Mouse (Mus musculus): ENCODE results near the gene Ilf3.

The Ilf3 gene

DNA sequence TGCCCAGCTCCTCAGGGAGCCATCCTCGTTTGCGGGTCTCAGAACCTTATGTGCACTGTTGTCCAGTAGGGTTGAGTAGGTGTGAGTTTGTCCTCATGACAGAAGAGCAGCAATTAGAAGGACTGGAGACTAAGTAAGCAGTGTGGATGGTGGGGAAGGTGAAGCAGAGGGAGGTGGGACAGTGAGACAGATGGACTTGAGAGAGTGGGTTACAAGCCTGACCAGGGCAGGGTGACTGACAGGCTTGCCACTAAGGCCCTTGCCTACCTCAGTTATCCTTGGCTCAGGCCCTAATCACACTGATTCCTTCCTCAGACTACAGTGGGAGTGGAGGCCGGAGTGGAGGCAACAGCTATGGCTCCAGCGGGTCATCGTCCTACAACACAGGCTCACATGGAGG is 36.1 kb downstream of the Ilf3 start:
- no peak for DNase-seq (ENCODE audit: low spot score)

DNA sequence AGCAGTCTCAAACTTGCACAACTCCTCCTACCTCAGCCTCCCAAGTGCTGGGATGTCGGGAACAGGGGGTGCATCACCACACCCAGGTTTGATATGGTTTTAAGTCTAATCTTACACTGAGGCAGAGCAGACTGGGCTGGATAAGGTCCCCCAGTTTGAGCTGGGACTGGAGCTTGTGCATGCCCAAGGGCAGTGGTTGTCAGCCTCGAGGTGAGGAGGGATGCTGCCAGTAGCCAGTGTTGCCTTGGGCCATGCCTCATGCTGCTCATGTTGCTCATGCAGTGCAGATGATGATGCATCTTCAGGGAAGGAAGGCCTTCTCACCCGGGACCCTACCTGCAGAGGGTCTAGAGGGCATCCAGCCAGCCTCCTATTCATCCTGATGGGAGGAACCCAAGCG is 37.9 kb downstream of the Ilf3 start:
- no peak for DNase-seq (ENCODE audit: low spot score)

DNA sequence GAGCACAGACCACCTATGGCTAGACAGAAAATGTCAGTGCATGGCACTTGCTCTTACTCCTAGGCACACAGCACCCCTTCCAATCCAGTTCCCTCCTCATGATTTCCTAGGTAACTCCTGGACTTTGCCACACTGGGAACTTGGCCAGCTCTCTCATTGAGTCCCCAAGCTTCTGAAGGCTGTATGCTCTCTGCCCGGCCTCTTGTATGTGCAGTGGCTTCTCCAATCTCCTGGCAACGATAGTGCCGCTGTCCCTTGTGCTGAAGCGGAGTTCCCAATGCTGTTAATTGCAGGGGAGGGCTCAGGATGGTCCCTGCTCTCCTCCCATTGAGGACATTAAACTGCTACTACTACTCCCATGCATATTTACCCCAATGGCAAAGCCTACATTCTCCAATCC is 40.3 kb downstream of the Ilf3 start:
- DNase-seq (ENCODE audit: low spot score), result no peak

DNA sequence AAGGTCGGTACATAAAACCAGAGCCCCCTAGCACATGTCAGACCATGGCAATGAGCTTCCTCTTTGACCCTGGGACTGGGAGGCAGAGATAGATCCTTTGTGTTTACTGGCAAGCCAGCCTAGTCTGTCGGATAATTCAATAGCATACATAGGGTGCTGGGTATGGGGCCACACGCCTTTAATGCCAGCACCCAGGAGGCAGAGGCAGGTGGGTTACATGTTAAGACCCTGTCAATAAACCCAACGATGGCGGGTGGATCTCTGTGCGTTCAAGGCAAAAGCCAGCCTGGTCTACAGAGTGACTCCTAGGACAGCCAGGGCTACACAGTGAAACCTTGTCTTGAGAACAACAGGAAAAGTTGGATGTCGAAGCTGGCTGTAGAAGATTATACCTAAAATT is 41.0 kb downstream of the Ilf3 start:
- no peak for DNase-seq (ENCODE audit: low spot score)

DNA sequence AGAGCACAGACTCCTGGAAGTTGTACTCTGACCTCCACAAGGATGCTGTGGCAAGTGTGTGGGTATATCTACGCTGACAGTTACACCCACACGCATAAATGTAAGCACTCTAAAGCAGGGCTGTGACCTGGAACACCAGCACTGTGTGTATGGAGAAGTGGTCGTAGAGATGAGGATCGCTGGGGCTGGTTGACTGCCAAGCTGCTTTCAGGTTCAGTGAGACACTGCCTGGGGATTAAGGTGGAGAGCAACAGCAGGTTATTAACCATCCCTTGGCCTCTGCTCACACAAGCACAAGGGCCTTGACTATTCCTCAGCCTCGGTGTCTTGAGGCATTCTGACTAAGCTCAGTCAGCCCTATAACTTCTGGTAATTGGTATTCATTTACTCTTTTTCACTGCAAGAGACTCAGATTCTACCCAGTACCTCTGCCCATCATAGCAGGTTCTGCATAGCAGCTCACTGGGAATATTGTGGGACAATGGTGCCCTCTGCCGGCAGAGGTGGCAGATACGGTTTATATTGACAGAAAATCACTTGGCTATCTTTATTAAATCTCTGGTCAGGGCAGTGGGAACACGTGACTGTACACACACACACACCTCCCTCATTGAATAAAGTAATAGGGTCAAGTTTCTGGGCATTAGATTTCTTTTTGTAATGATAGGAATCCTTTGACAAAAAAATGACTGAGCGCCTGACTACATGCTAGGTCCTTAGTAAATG is 42.1 kb downstream of the Ilf3 start:
- peak; percentile 83 for DNase-seq (ENCODE audit: low spot score)

DNA sequence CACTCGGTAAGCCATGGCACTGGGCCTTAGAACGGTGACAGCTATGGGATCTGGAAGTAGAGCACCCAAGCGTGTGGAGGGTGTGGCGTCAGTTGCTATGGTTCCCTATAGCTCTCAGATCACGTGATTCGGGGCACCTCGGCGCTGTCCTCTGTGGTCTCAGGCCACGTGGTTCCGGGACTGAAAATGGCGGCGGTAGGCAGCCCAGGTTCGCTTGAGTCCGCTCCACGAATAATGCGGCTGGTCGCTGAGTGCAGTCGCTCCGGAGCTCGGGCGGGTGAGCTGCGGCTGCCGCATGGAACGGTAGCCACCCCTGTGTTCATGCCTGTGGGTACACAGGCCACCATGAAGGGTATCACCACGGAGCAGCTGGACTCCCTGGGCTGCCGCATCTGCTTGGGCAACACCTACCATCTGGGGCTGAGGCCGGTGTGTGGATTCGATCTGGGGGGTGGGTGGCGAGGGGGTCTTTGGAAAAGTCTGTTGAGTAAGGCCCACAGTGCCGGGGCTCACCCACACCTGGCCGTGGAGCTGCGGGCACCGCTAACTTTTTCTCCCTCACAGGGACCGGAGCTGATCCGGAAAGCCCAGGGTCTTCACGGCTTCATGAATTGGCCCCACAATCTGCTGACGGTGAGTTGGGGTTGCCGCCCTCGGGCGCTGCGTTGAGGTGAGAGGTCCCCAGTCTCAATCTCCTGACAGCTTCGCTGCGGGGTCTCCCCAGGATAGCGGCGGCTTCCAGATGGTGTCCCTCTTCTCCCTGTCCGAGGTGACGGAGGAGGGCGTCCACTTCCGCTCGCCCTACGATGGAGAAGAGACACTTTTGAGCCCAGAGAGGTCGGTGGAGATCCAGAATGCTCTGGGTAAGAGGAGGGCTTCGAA is 44.2 kb downstream of the Ilf3 start, which contains the start of gene Qtrt1:
TSS of gene Qtrt1 (plus strand) at position 169 of the 882 bp plus-strand sequence.
- DNase-seq (ENCODE audit: low spot score), result peak; percentile 87

DNA sequence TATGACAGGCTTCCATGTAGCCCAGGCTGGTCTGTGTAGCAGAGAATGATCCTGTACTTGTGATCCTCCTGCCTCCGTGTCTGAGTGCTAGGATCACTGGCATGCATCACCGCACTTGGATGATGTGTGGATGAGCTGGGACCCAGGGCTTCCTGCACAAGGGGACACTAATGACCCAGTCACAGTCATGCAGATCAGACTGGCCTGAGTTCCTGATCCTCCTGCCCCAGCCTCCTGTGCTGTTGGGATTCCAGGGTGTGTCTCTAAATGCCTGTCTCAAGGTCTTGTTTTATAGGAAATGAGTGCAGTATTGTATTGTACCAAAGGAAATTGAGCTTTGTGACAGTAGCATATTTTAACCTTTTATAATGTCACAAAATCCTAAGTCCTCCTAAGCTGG is 50.2 kb downstream of the Ilf3 start:
- no peak for DNase-seq (ENCODE audit: low spot score)

DNA sequence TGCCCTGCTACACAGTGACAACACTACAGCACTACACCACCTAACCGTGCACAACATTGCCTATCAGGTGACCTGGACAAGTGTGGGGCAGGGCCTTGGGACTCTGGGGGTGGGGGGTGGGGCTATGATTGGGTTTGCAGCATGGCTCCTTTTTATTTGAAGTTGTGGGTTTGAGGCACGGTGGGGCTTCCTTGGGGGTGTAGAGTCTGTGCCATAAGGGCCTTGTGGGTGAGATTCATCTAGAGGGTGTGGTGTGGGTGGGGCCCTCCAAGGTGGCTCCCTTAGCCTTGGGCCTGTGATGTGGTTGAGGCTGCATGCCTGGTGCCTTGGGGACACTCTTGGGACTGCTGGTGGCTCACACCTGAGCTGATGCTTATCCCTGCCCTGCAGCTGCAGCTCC is 52.0 kb downstream of the Ilf3 start:
- no peak for DNase-seq (ENCODE audit: low spot score)

DNA sequence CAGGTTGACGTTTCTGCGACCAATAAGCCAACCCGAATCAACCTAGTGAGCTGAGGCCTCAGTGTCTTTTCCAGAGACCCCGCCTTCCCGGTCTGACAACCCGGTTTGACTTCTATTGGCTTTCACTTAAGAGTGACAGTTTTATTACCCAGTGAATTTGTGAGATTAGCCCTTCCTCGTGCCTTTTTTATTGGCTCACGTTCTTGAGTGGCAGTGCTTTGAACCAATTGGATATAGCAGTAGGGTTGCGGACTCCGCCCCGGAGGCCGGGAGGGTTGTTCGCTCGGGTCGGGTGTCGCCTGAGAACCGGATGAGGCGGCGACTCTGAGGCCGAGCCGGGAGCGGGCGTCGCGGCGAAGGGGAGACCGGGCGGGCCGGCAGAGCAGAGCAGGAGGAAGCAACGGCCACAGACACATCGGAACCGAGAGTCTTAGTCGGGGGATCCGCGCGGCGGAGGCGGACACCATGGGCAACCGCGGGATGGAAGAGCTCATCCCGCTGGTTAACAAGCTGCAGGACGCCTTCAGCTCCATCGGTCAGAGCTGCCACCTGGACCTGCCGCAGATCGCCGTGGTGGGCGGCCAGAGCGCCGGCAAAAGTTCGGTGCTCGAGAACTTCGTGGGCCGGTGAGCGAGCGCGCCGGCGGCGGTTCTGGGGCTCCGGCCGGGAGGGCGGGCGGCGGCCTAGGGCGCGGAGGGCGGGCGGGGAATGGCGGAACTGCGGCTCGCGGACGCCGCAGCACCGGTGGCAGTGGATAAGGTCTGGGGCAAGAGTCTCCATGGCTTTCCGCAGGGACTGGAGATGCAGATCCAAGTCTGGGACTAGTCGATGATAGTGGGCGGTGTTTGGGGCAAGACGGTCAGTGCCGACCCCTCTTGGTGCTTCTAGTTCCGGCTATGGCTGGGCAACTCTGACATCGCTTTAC is 57.2 kb downstream of the Ilf3 start, which contains the start of gene Dnm2:
TSS of gene Dnm2 (plus strand) at position 278 of the 925 bp plus-strand sequence.
- peak; percentile 96 for DNase-seq (ENCODE audit: low spot score)

DNA sequence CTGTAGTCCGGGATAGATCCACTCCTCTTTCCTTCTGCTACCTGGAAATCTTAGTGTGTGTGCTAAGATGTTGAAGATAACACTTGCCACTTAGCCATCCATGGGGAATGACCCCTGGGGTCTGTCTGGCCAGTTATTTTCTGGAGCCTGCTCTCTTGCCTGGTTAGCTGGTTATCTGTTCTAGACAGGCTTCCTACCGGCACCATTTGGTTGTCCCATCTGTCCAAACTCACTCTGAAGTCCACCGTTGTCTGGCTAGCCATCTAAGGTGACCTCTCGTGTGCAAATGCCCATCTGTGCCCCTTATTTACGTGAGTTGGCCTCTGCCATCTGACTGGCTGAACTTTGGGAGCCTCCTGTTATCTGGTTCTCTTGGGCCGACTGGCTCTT is 57.9 kb downstream of the Ilf3 start:
- no peak for DNase-seq (ENCODE audit: low spot score)

DNA sequence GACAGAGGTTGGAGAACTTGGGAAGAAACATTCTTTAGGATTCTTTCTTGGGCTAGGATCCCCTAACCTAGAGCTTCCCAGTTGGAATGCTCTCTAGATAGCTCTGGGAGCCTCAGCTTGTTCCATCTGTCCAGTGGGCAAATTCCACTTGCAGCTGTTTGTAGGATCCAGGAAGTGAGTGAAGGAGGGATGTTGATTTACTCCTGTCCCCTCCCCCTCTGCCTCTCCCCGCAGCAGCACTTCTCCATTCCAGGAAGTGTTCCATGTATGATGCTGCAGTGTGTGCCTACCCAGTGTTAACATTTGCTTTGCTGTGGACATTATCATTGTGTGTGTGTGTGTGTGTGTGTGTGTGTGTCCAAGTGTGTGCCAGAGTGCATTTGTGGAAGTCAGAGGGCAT is 58.3 kb downstream of the Ilf3 start:
- DNase-seq (ENCODE audit: low spot score), result peak; percentile 45

DNA sequence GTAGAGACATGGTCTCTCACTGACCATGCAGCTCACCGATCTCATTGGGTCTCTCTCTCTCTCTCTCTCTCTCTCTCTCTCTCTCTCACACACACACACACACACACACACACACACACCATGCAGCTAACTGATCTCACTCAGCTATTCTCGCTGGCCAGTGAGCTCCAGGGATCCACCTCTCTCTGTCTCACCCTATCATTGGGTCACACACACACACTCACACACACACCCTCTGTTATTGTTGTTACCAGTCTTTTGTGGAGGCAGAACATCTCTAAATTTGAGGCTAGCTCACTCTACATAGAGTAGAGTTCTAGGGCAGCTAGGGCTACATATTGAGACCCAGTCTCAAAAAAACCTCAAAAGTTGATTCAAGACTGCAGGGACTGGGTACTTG is 58.9 kb downstream of the Ilf3 start:
- no peak for DNase-seq (ENCODE audit: low spot score)

DNA sequence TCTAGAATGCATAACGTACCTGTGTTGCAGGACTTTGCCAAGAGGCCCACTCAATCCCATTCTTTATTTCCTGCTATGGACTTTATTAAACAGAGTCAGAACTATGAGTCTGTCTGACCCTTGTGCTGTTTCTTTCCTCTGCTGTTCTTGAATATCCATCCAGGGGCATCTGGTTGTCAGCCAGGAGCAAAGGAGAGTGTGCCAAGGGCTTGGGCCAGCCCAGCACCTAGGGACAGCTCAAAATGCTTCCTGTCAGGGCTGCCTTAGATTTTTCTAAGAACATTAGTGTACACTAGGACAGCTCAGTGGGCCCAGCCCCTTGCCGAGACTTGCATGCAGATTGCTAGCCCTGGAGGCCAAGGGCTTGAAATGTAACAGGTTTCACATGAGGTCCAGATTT is 60.1 kb downstream of the Ilf3 start:
- no peak for DNase-seq (ENCODE audit: low spot score)

DNA sequence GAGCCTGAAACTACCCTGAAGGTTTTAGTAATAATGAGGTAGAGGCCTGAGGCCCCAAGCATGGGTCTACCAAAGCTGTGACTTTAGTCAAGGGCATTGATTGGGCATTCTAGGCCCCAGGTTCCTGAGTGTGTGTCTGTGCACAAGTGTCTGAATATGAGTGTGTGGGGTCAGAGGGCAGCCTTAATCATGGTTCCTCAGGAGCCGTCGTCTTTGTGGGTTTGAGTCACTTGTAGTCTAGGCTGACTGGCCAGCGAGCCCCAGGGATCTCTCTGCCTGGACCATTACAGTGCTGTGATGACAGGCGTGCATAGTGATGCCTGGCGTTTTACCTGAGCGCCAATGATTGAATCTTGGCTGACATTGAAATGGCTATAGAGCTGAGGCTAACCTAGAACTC is 60.5 kb downstream of the Ilf3 start:
- DNase-seq (ENCODE audit: low spot score), result no peak

DNA sequence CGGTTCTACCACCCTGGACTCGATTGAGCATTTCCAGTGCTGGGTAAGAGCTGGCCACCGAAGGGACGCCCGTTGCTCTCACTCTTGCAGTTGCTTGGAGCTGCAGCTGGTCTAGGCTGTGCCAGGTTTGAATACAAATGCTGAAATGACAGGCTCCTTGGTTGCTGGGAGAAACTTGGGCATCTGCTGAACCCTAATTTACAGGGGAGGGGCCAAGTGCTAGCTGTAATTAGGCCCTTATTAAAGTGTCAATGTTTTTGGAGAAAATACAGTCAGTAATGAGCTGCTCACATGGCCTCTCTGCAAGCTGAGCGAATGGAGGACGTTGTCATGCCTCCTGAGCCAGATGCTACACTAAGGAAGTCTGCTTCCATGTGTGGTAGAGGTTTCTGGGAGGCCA is 63.1 kb downstream of the Ilf3 start:
- DNase-seq (ENCODE audit: low spot score), result no peak

DNA sequence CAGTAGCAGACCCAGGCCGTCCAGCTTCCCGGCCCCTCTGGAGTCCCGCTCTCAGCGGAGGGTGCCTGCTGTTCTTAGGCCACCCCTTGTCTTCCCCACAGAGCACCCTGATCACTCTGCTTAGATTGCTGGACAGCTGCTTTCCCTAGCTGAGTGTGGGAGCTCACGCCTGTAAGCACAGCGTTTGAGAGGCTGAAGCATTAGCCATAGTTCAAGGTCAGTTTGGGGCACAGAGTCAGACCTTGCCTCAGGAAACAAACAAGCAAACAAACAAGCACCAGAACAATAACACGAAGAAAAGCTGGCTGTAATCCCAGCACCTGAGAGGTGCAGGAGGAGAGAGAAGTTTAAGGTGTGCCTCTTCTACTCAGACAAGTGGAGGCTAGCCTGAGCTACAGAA is 64.4 kb downstream of the Ilf3 start:
- no peak for DNase-seq (ENCODE audit: low spot score)

DNA sequence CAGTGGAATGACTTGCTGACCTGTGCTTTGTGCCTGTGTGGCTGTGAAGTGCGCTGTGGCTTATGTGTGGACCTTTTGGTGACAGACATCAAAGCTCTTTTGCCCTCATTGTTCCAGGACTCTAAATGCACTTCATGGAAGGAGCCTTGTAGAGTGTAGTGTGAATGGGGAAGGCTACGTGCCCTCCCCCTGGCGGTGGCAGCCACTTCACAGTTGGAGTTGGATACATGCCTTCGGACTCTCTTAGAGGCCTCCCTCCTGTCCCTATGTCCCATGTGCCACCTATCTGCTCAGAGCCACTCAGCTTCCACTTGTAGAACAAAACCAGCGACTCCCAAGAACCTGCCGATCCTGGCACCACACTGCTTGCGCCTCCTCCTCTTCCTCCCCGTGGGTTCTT is 66.1 kb downstream of the Ilf3 start:
- DNase-seq (ENCODE audit: low spot score), result no peak

DNA sequence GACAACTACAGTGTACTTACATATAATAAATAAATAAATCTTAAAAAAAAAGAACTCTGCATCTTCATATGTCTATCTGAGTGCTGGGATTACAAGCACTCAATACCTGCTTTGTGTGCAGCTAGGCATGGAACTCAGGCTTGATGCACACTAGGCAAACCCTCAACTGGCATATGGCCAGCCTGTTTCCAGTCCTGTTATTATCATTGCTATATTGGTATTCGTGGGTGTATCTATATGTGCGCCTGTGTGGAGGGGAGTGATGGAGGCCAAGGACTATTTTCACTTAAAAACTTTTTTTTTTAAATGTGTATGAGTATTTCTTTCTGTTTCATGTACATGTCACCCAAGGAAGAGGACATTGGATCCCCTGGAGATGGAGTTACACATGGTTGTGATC is 66.7 kb downstream of the Ilf3 start:
- DNase-seq (ENCODE audit: low spot score), result no peak

DNA sequence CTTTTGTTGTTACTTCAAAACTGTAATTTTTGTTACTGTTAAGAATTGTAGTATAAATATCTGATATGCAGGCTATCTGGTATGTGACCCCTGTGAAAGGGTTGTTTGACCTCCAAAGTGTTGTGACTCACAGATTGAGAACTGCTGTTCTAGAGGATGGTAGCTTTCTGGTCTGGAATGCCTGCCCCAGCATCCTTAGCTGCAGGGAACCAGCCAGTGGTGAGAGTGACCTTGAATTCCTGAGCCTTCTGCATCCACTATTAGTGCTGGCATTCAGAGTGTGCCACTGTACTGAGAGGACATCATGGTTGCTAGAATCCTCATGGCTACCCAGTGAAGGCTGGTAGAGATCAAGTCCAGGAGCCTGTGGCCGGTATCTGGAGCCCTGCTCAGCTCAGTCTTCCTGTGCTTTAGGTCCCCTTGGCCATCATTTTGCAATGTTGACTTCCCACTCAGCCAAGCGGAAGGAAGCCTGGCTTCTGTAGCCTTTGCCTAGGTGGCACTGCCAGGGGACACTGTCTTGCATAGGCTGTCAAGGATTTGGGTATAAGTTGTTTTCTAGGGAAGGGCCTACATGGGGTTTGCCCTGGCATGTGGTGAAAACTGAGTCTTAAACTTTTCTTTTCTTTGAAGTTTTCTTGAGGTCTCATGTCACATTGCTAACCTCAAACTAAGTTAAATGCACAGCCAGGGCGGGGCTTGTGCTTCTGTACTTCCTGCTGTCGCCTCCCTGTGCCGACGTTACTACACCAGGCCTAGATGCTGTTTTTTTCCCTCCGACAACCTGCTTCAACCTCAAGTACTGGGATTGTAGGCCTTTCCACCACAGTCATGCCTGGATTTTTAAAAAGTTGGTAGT is 68.3 kb downstream of the Ilf3 start:
- DNase-seq (ENCODE audit: low spot score), result no peak

DNA sequence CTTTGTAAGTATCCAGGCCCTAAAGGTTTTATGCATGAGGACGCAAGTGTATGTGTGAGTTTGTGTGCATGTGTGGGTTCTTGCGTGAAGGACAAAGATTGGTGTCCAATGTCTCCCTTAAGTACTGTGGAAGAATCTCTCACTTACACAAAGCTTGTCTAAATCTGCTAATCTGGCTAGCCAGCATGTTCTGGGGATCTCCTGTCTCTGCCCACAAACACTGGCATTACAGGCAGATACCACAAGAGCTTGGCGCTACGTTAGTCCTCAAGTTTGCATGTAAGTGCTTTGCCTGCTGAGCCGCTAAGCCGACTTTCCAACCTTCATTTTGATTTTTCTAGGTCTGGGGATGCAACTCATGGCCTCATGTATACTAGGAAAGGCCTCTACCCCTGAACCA is 69.9 kb downstream of the Ilf3 start:
- DNase-seq (ENCODE audit: low spot score), result no peak

DNA sequence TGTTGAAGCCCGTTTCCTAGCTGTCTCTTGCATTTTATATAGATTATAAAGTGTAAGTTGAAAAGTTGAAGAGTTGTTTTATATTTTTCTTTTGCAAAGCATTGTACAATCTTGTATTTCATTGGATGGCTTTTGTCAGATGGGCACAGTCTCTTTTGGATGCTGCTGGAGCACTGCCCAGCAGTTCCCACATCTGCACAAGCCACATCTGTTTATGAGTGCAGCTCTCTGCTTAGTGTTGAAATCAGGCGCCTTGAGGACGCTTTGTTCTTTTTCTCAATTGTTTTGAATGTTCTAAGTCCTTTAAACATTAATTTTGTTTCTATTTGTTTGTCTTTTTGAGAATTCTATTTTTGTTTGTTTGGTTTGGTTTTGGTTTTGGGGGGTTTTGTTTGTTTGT is 70.5 kb downstream of the Ilf3 start:
- DNase-seq (ENCODE audit: low spot score), result peak; percentile 34

All from urinary bladder, postnatal 14 days (tissue).